Mouse (Mus musculus) granulocyte monocyte progenitor cell, adult 5-6 weeks (primary cell): ENCODE data around the gene Pabpn1l. TPM values are rescaled to one million over a fixed set of nuclear protein-coding genes. Genes with fewer than 3 reads are reported as not detected.

ENCODE experiments used
- ATAC-seq: replicated peaks from 2 replicates; pipeline ENCODE4 v1.8.0; 2016; ENCODE audit warnings: mild to moderate bottlenecking, moderate TSS enrichment, inconsistent platforms; ENCODE audit not compliant: poor library complexity, severe bottlenecking
- total RNA-seq, 2 experiments: library from RNA; stranded (forward) in 1 of 2; stranded (reverse) in 1 of 2; fragments of 200-712, 200-1000 nt in 1 of 2; fragments of >200 nt in 1 of 2; fragmentation: Nextera tagmentation in 1 of 2; gene quantifications; 2 replicates each; pipeline ENCODE4 v1.2.3; 2014 to 2017

The Pabpn1l gene
- total RNA-seq (2014; fragmentation: Nextera tagmentation) = not detected in 2 replicates
- total RNA-seq (2017) = not detected in 2 replicates

DNA sequence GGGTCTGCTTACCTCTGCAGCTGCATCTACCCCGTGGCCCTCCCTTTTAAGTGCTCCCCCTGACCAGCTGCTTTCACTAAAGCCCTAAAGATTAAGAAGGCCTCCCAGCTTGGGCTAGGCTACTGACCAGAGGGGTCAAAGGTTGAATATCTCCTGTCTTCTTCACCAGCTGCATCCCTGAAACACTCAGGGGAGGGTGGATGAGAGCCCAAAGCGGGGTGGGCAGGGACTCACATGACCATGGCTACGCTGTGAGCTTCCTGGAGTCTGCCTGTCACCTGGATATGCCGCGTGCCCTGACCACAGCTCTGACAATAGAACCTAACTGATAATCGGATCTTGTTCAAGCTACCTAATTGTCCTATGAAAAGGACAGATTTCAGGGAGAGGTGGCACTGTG lies at the start of gene Pabpn1l:
Gene Pabpn1l, minus strand, starts transcription at position 13 of the 400 bp plus-strand sequence.
- no peak for ATAC-seq

DNA sequence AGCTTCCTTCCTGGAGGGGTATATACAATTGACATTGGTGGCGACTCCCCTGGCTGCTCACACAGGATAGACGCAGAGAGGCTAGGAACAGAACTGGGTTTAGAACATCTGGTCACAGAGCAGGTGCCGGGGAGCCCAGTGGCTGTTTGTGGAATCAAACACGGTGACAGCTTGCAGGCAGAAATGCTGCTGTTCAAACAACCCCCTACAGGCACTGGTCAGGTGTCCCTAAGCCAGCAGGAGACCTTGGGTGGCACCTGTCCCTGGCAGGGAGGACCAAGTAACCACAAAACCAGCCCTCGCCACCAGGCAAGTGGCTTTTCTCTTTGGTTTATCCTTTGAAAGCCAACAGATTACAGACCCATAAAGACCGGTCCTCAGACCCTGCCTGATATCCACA lies 49.4 kb upstream of the Pabpn1l start:
- ATAC-seq = no peak

DNA sequence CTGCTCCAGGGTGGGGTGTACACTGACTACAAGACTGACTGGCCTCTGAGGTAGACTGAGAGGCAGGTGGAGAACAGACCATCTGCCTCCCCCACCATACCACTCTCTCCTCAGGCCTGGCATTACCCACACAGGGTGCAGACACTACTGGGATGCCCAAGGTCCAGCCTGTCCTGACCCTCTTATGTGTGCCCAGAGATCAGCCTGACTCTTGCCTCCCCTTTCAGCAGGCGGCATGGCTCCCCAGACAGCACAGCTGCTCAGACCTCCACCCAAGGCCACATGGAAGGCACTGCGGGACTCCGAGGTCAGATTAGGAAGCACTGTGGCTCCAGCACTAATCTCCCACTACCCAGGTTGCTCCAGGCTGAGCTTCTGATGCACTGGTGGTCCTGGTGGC lies 48.2 kb upstream of the Pabpn1l start:
- ATAC-seq = no peak

DNA sequence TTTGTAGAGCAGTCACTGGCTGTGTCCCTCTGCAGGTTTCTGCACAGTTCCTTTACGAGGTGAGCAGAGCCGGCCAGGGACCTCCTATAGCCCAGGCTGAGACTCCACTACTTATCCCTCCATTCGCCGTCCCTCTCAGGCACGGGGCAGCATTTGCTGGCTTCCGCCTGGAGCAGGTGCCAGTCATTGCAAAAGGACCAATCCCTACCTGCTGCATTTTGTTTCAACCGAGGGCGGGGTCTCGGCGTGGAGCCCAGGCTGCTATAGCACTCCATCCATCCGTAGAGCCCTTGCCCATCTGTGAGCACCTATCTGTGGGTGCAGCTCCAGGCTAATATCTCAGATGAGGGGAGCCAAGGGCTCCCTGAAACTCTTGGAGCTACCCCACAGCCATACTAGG lies 47.5 kb upstream of the Pabpn1l start:
- ATAC-seq = no peak

DNA sequence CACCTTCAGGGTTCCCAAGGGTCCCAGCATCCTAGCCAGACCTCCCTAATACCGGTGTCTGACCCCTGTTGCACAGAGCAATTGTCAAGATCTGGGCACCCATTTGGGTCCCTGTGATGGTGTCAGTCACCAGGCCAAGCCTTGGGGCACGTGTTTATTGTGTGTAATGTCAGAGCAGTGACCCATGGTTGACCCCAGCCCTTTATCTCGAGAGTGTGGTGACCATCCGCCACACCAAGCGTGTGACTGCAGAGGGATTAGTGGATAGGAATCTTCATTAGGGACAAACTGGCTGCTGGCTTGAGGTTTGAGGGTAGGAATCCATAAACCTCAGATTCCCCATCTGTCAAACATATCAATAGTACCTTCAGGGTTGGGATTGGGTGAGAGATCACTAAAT lies 46.8 kb upstream of the Pabpn1l start:
- ATAC-seq = no peak

DNA sequence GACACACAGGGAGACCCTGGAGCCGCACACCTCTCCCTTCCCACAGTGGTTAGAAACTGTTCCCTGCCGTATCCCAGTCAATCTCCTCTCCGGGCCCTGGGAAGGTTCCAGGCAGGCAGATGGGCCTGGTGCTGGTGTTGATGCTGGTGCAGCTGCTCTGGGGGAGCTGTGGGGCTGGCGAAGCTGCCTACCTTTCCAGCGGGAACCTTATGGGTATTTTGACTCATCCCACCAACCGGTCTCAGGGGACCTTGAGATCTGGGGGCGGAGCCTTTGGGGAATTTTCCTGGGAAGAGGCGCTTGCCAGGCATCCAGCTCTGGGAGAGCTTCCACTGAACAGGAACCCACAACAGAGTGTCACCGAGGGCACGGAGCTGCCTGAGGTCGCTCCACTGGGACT lies 45.3 kb upstream of the Pabpn1l start:
- no peak for ATAC-seq

DNA sequence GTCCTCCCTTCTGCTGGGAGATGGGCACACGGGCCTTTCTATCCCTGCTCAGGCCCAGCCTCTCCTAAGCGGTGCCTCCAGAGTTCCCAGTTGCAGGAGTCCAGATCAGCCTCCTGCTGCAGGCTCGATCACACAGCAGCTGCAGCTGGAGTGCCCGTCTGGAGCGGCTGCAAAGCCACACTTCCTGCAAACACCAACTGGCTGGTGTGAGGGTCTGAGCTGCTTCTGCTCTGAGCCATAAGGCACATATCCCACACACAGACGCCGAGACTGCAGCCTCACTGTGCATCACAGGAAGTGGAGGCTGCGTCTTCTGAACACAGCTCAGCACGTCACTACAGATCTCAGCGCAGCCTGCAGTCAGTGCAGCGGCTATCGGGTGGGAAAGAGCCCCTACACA lies 44.3 kb upstream of the Pabpn1l start:
- peak; percentile 72 for ATAC-seq

DNA sequence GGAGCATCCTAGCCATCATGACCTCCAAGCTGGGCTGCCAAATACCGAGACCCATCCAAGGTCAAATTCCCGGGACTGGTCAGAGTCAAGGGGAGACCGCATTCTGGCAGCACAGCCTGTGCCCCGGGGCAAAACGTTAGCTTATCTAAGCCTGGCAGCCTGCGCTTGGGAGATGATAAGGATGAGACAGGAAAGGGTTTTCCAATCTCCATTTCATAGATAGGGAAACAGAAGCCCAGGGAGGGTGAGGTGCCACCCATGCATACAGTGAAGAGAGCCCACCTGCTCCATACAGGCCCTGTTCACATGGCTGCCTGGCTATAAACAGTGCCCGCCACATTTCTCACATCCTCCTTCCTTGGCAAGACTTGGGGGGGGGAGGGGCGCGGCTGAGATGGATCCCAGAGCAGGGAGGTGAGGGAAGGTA lies 43.8 kb upstream of the Pabpn1l start:
- ATAC-seq = peak; percentile 9

DNA sequence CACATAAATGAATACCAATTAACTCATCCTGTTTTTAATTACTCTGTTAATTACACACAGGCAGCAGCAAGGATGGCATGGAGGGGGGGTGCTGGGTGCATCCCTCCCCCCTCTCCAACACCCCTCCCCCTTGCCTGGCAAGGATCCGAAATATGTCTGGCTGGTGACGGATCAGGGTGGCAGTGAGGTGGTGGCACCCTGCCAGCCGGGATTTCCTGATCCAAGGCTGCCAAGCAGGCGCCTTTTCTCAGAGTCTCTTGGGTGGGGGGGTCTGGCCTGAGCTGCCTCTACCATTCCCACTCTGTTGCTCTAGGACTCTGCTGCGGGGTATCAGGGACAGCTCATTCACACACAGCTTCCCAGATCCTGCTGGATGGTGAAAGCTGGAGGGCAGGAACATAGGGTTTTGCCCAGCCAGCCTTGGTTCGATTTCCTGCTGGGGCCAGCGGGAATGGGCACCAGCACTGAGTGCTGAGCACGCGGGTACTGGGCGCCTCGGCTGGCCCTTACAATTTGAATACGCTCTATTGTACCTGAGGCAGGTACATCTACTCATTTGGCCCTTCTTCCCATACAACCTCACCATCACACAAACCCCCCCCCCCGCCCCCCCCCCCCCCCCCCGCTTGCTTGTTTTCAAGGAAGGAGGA lies 43.3 kb upstream of the Pabpn1l start:
- ATAC-seq = peak; percentile 15; the same call in 1 of the 2 replicates

DNA sequence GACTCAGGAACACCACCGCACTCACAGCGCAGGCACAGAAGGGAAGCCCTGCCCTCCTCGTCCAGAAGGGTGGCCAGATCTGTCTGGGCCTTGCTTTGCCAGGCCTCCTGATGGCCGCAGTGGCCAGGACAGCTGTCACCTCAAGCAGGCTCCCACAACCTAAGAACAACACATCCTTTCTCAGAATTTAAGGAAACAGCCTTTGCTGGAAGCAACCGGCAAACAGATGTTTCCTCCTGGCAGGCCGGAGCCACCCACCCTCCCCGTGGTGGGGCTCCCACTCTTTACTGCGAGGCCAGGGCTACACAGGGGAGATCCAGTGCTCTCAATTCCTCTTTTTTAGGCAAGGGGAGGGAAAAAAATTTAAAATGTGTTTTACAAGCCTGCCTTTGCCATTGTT lies 42.7 kb upstream of the Pabpn1l start:
- peak; percentile 76 for ATAC-seq

DNA sequence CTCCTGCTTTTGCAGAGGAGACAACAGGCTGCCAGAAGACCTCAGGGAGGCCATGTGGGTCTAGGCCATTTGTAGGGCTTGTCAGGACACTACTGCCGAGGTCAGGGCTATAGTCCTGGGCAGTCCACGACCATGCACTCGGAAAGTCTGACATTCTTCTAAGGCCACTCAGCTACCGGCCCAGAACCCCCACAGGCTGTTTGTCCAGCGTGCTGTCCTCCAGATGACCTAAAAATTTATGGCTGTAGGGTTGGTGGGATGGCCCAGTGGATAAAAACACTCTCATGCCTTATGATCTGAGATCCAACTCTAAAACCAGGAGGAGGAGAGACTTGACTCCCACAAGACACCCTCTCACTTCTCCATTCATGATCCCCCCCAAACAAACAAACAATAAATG lies 41.1 kb upstream of the Pabpn1l start:
- no peak for ATAC-seq

DNA sequence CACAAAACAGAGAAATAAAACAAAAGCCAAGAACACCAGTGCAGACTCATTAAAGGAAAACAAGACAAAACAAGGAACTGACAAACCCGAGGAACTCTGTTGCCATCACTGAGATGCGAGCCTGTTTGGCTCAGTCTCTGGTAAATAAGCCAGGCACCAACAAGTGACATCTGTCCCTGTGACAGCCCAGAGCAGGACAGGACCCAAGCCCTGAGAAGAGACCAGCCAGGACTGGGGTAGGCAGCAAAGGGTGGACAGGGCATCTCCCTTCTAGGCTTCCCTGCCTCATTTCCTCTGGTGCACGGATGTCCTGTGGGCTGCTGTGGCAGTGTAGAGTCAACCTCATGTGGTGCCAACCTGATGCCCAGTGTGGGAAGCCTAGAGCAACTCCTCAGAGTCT lies 40.6 kb upstream of the Pabpn1l start:
- no peak for ATAC-seq

DNA sequence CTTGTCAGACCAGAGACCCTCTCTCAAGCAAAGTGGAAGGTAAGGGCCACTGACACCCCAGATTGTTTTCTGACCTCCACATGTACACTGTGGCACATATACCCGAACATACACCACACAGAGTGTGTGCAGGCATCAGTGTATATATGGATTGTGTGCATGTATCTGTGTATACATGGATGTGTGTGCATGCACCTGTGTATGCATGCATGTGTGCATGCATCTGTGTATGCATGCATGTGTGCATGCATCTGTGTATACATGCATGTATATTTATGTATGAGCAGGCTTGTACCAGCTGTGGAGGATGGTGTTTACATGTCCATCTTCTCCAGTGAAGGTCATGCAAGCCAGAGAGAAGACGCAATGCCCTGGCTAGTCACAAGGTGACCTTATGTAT lies 39.4 kb upstream of the Pabpn1l start:
- no peak for ATAC-seq

DNA sequence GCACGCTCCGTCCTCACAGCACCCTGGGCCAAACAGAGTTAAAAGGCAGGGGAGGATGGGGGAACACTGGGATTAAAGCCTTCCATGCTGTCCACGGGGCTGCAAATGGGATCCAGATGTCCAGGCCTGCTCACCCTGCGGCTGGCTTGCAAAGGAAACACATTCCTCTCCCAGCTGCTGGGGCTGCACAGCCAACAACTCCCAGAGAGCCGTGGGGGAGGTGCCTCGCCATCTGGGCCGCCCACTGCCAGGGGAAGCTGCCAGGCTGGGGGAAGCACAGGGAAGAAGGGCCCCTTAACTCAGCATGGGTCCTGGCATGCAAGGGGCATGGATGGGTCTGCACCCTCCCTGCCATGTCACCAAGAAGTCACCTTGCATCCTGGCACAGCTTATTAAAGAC lies 38.6 kb upstream of the Pabpn1l start:
- no peak for ATAC-seq

DNA sequence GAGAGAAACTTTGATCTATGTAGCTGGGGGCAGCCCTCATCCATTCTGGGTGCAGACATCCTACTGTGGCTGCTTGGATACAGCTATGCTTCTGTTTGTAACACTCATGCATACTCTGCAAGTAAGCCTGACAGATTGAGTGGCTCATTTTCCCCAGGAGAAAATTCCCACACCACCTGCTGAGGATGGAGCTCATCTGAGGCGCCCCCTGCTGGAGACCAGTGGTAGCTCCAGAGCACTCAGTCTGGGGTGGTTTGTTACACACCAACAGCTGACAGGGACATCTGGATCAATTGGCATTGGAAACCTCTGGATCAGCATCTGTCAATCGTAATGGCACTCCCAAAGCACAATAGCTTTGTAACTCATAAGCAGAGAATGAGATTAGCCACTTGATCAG lies 37.5 kb upstream of the Pabpn1l start:
- ATAC-seq = 0 out of 2 replicates have a peak, but pooled peaks have one; percentile 9

DNA sequence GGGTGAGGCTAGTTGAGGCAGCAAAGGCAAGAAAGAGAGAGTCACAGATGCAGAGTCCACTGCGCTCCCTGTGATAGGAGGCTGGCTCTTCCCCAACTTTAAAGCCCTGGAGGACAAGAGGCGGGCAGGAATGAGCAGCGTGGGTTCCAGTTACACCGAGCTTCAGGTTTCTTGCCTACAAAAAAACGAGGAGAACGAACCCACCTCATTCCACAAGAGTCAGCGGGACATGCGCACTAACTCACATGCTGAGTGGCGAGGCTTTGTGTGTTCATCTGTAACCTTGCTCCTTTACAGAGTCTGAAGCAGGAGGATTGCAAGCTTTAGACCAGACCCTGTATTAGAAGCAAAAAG lies 36.2 kb upstream of the Pabpn1l start:
- ATAC-seq = no peak

DNA sequence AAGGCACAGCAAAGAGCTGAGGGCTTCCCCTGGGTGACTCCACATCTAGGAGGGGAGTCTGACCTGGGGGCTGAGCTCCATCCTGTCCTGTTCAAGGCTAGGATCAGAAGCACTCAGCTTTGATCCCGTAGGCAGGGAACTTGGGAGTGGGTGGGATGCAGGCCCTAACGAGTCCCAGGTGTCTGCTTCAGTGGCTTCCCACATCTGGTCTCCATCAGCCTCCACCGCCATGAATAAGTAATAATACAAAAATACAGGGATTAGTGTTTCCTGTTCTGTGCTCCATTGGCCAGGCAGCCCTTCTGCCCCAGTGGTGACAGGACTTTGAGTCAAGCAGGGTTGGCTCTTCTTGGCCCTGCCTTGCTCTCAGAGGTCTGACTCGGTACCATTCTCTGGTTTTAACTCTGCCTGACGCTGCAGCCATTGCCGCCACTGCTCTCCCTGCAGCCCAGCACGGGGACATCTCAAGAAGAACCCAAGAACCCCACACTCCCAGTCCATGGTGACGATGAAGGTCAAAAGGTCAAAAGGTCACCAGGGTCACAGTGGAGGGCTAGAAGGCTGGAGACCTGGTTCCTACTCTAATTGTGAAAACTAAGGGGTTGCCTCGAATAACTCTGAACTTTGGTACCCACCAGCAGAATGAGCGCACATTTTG lies 35.7 kb upstream of the Pabpn1l start:
- ATAC-seq = no peak

DNA sequence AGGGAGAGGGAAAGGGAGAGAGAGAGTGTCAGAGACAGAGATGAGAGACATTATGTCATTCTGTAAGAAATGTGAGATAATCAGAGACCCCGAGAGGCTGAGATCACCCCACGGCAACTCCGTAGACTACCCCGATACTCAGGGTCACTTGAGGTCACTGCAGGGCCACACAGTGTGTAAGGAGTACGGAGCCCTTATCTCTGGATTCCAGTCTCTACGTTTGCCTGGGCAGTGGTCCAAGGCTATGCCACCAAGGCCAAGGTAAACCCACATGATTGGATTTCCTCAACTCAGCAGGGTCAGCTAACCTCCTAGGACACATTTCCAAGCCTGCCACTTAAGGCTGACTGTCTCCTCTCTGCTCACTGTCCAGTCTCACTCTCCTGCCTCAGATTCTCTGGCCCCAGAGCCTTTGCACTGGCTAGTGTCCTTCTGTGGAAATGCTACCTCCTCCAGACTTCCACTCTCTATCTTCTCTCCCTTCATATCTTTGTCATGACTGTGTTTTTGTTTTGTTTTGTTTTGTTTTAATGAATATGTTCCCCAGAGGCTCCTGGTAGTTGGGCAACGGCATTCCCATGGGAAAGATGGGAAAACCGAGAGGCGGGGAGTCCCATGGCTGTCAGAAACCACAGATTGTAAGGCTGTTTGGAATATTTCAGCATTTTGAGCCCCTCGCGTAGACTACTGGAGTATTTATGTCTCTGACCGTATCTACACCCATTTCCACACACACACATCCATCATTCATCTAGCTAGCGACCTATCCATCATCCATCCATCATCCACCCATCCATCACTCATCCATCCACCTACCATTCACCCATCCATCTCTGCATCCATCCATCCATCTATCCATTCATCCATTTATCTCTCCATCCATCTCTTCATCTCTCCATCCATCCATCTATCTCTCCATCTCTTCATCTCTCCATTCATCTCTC lies 33.8 kb upstream of the Pabpn1l start:
- no peak for ATAC-seq

DNA sequence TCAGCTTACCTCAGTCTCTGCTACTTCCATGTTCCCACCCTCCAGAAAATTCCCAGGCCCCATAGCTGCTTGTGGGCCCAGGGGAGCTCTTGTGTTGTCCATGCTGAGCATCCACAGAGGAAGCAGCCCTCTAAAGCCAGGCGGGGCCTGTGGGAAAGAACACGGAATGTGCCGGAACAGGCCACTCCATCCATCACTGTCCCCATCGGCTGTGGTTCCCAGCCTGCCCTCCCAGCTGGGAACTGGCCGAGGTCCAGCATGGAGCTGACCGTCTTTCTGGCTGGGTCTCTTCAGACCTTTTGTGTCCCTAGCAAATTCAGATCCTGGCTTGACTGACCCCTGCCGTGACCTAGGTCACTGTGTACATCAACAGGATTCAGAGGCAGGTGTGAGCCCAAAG lies 32.2 kb upstream of the Pabpn1l start:
- no peak for ATAC-seq

DNA sequence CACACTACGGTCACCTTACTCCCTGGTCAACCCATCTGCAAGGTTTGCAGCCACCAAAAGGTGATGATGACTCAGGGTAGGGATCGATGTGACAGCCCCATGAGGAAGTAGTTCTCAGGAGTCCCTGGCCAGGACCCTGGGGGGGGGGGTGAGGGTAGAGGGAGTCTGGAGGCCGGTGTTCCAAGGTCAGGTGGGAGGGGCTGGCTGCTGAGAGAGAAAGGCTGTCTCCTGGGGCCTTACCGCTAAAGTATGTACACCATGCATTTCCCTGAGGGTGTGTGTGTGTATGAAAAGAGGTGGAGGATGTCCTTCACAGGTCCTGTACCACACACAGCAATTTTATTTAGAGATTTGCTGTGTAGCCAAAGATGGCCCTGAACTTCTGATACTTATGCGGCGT lies 30.1 kb upstream of the Pabpn1l start:
- ATAC-seq = no peak

DNA sequence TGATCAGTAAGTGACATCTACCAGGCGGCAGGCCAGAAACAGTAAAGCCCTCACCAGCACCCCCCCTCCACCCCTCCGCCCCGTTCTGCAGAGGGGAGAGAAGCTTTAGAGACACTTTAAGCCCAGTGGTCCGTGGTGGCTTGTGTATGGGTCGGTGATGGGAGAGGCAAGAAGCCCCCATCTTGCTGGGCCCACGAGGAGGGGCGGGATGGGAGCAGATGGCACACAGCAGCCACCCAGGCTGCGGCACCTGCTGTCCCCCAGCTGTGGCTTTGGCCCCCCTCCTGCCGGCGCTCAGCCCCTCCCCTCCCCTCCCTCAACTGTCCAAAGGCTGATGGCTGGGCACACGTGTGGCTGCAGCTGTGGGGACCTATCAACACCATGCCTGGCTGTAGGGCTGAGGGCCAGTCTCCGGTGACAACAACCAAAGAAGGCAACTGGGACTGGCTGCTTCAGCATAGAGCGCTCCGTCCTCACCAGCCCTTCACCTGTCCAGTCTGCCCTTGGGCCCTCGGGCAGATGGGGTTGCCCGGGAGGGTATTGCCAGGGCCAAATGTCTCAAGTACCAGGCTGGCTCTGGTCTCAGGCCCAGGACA lies 28.9 kb upstream of the Pabpn1l start:
- no peak for ATAC-seq
